Mouse (Mus musculus) frontal cortex, postnatal 25 days (tissue): ENCODE measurements around the gene Kalrn.

ENCODE experiments used
- DNase-seq, 2 experiments: peaks; one replicate each; pipeline ENCODE4 v3.0.0; 2022; ENCODE audit warnings: low spot score in 2 of 2

Gene Kalrn

GRCm38 (mm10) chr16:34073930-34074329, 499.4 kb downstream of the Kalrn start:
- no peak for DNase-seq

GRCm38 (mm10) chr16:34072136-34072535, 501.2 kb downstream of the Kalrn start:
- no peak for DNase-seq

GRCm38 (mm10) chr16:34071223-34071825, 502.0 kb downstream of the Kalrn start:
- no peak for DNase-seq

- DNase-seq = no peak
Observed at GRCm38 (mm10) chr16:34069481-34069880, 503.9 kb downstream of the Kalrn start.

GRCm38 (mm10) chr16:34066922-34067321, 506.4 kb downstream of the Kalrn start:
- no peak for DNase-seq

GRCm38 (mm10) chr16:34066376-34066775, 507.0 kb downstream of the Kalrn start:
- DNase-seq = no peak

- DNase-seq = no peak
Observed at GRCm38 (mm10) chr16:34063313-34063712, 510.0 kb downstream of the Kalrn start.

GRCm38 (mm10) chr16:34061661-34062060, 511.7 kb downstream of the Kalrn start:
- DNase-seq = no peak

- DNase-seq = no peak
Observed at GRCm38 (mm10) chr16:34058611-34059010, 514.7 kb downstream of the Kalrn start.

- DNase-seq = no peak
Observed at GRCm38 (mm10) chr16:34057464-34057863, 515.9 kb downstream of the Kalrn start.

- no peak for DNase-seq
Observed at GRCm38 (mm10) chr16:34056418-34057111, 516.8 kb downstream of the Kalrn start.

- no peak for DNase-seq
Observed at GRCm38 (mm10) chr16:34050090-34050489, 523.2 kb downstream of the Kalrn start.

GRCm38 (mm10) chr16:34049361-34049760, 524.0 kb downstream of the Kalrn start:
- DNase-seq = no peak

- DNase-seq = no peak
Observed at GRCm38 (mm10) chr16:34048232-34048631, 525.1 kb downstream of the Kalrn start.

- DNase-seq = no peak
Observed at GRCm38 (mm10) chr16:34047543-34047942, 525.8 kb downstream of the Kalrn start.

GRCm38 (mm10) chr16:34047006-34047360, 526.3 kb downstream of the Kalrn start:
- no peak for DNase-seq

- no peak for DNase-seq
Observed at GRCm38 (mm10) chr16:34046268-34047005, 526.9 kb downstream of the Kalrn start.

GRCm38 (mm10) chr16:34044539-34044938, 528.8 kb downstream of the Kalrn start:
- no peak for DNase-seq

GRCm38 (mm10) chr16:34043048-34043795, 530.1 kb downstream of the Kalrn start:
- peak; percentile 43 to 47 for DNase-seq

- DNase-seq = no peak
Observed at GRCm38 (mm10) chr16:34042586-34042985, 530.7 kb downstream of the Kalrn start.

- no peak for DNase-seq
Observed at GRCm38 (mm10) chr16:34040276-34040675, 533.1 kb downstream of the Kalrn start.

GRCm38 (mm10) chr16:34039736-34040135, 533.6 kb downstream of the Kalrn start:
- no peak for DNase-seq
